Mouse (Mus musculus) CH12F3 (cell line): ENCODE data around the gene Mall.

ENCODE experiments used
- in situ Hi-C: fragments of 300-500 bp; cut with MboI; formaldehyde crosslinking; loops from 2 replicates; pipeline ENCODE4 v1.14.3; 2020; ENCODE audit warnings: low sequenced_read_pairs

Gene Mall

GRCm38 (mm10) chr2:127729671-127730070 lies at the start of gene Mall:
Mall (minus strand) TSS chr2:127729932.
- in situ Hi-C loops, result no loop called here

- in situ Hi-C loops, result no loop called here
Observed at GRCm38 (mm10) chr2:127778451-127778850, 48.7 kb upstream of the Mall start.

- in situ Hi-C loops, result no loop called here
Observed at GRCm38 (mm10) chr2:127775013-127775412, 45.3 kb upstream of the Mall start.

GRCm38 (mm10) chr2:127774578-127774941 lies 44.8 kb upstream of the Mall start:
- in situ Hi-C loops, result no loop called here

- in situ Hi-C loops, result no loop called here
Observed at GRCm38 (mm10) chr2:127773938-127774577, 44.3 kb upstream of the Mall start.

- in situ Hi-C loops, result no loop called here
Observed at GRCm38 (mm10) chr2:127761587-127761986, 31.9 kb upstream of the Mall start.

GRCm38 (mm10) chr2:127760429-127761000 lies 30.8 kb upstream of the Mall start:
- in situ Hi-C loops, result no loop called here

GRCm38 (mm10) chr2:127760014-127760413 lies 30.3 kb upstream of the Mall start:
- in situ Hi-C loops, result no loop called here

GRCm38 (mm10) chr2:127759157-127759880 lies 29.6 kb upstream of the Mall start:
- in situ Hi-C loops, result no loop called here

GRCm38 (mm10) chr2:127757171-127757570 lies 27.4 kb upstream of the Mall start:
- in situ Hi-C loops, result no loop called here

- in situ Hi-C loops, result no loop called here
Observed at GRCm38 (mm10) chr2:127754113-127754512, 24.4 kb upstream of the Mall start.

- in situ Hi-C loops, result no loop called here
Observed at GRCm38 (mm10) chr2:127751849-127752610, 22.3 kb upstream of the Mall start.

- in situ Hi-C loops, result no loop called here
Observed at GRCm38 (mm10) chr2:127749376-127749775, 19.6 kb upstream of the Mall start.

GRCm38 (mm10) chr2:127748316-127748715 lies 18.6 kb upstream of the Mall start:
- in situ Hi-C loops, result no loop called here

GRCm38 (mm10) chr2:127742637-127743036 lies 12.9 kb upstream of the Mall start:
- in situ Hi-C loops, result no loop called here

- in situ Hi-C loops, result no loop called here
Observed at GRCm38 (mm10) chr2:127740756-127741519, 11.2 kb upstream of the Mall start.

- in situ Hi-C loops, result no loop called here
Observed at GRCm38 (mm10) chr2:127737885-127738284, 8.2 kb upstream of the Mall start.

- in situ Hi-C loops, result no loop called here
Observed at GRCm38 (mm10) chr2:127736631-127737209, 7.0 kb upstream of the Mall start.

- in situ Hi-C loops, result no loop called here
Observed at GRCm38 (mm10) chr2:127735512-127736145, 5.9 kb upstream of the Mall start.

- in situ Hi-C loops, result no loop called here
Observed at GRCm38 (mm10) chr2:127734889-127735288, 5.2 kb upstream of the Mall start.
